Mouse (Mus musculus) forebrain, embryonic 13.5 days (tissue): ENCODE measurements at regions not wholly inside any gene's neighbourhood (a gene's known extent, or its start where the extent isn't known, plus 50 kb on each side); places are given as distances from the start of the nearest gene placed in this dataset.

ENCODE experiments used
- ATAC-seq: fragments of 200-750 bp; cut with Nextera tagmentation; 2 replicates; pipeline ENCODE4 v1.8.0; 2017
- H3K27ac ChIP-seq: fragments of 300-500 bp; sonication (generic); 2 replicates; pipeline ENCODE4 v1.5.1; 2015; ENCODE audit warnings: inconsistent platforms, mild to moderate bottlenecking, moderate library complexity
- H3K27me3 ChIP-seq: fragments of 300-500 bp; sonication (generic); 2 replicates; pipeline ENCODE4 v1.6.1; 2015; ENCODE audit warnings: mild to moderate bottlenecking, inconsistent platforms
- H3K36me3 ChIP-seq: fragments of 300-500 bp; sonication (generic); 2 replicates; pipeline ENCODE4 v1.6.1; 2015; ENCODE audit warnings: mild to moderate bottlenecking, inconsistent platforms; ENCODE audit not compliant: poor library complexity, severe bottlenecking
- H3K4me1 ChIP-seq: fragments of 300-500 bp; sonication (generic); 2 replicates; pipeline ENCODE4 v1.6.1; 2015; ENCODE audit warnings: inconsistent platforms
- H3K4me2 ChIP-seq: fragments of 300-500 bp; sonication (generic); 2 replicates; pipeline ENCODE4 v1.6.1; 2015; ENCODE audit warnings: inconsistent platforms, mild to moderate bottlenecking, moderate library complexity
- H3K4me3 ChIP-seq: fragments of 300-500 bp; sonication (generic); 2 replicates; pipeline ENCODE4 v1.5.1; 2015; ENCODE audit warnings: mild to moderate bottlenecking, inconsistent platforms
- H3K9ac ChIP-seq: fragments of 300-500 bp; sonication (generic); 2 replicates; pipeline ENCODE4 v1.6.1; 2015; ENCODE audit warnings: mild to moderate bottlenecking, inconsistent platforms
- H3K9me3 ChIP-seq: fragments of 300-500 bp; sonication (generic); replicated peaks from 2 replicates; pipeline ENCODE4 v1.6.1; 2016; ENCODE audit warnings: inconsistent platforms
- whole genome bisulfite sequencing: fragments of 180-500 bp; shearing (Covaris S2); methylation state at CpG from one replicate; pipeline ENCODE4 v1.1.7; 2015; 5-methylcytosine and 5-hydroxymethylcytosine counted together

DNA sequence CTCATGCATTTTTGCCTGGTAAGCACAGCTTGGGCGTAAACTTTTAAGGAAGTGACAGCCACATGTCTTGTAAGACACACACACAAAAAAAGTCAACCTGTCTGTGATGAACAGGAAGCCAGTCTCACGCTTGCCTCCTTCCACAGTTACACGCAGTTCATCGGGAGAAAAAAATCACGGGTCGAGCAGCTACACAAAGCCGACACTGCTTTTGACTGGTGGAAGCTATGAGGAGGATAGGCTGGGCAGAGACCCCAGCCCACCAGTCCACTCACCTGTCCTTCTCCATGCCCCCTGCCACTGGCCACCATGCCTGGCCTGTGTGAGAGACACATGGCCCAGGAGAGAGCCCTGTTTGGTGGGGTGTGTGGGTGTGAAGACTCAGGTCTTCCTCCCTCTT lies 119.2 kb downstream of the Ets2 start:
- no peak overlapping the region for H3K4me3 ChIP-seq
- peaks cover 7% of the 10 kb centered on the region for H3K4me1 ChIP-seq
- no peak overlapping the region for H3K9ac ChIP-seq
- H3K9me3 ChIP-seq = peaks cover 9% of the 10 kb centered on the region; the same call in 1 of the 2 replicates
- 95% methylated on average over 7 of the region's 7 CpGs for WGBS
- H3K36me3 ChIP-seq = no peaks in the 10 kb centered on the region
- no peak overlapping the region for H3K27ac ChIP-seq
- ATAC-seq = no peak
- H3K4me2 ChIP-seq = no peak overlapping the region
- H3K27me3 ChIP-seq = no peaks in the 10 kb centered on the region

DNA sequence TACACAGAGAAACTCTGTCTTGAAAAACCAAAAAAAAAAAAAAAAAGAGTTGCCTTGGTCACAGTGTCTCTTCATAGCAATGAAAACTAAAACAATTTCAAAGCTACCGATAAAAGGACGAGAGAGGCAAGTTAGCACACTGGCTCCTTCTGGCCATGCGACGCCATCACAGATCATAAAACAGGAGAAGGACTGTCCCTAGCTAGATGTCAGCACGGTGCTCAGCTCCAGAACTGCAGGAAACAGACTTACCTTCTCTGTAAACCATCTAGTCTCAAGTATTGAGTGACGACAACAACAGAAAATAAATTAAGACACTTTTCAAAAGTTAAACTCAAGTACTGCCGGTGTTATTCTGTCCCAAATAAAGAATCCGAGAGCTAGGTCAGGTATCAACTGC lies 118.7 kb downstream of the Ets2 start:
- H3K27me3 ChIP-seq = no peaks in the 10 kb centered on the region
- no peak overlapping the region for H3K4me3 ChIP-seq
- no peak overlapping the region for H3K9ac ChIP-seq
- H3K4me1 ChIP-seq = peaks cover 7% of the 10 kb centered on the region
- no peaks in the 10 kb centered on the region for H3K36me3 ChIP-seq
- peaks cover 9% of the 10 kb centered on the region; the same call in 1 of the 2 replicates for H3K9me3 ChIP-seq
- ATAC-seq = no peak
- WGBS = 93% methylated on average over 8 of the region's 8 CpGs
- no peak overlapping the region for H3K4me2 ChIP-seq
- H3K27ac ChIP-seq = no peak overlapping the region

DNA sequence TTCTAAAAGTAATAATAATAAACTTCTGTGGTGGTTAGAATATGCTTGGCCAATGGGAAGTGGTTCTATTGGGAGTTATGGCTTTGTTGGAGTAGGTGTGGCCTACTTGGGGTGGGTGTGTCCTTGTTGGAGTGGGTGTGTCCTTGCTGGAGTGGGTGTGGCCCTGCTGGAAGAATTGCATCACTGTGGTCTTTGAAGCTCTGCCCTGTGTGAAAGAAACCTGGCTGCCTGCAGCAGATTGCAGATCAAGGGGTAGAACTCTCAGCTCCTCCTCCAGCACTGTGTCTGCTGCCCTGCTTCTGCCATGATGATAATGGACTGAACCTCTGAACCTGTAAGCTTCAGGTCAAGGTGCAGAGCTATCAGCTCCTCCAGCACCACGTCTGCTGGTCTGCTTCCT lies 118.1 kb downstream of the Ets2 start:
- no peaks in the 10 kb centered on the region for H3K27me3 ChIP-seq
- peaks cover 9% of the 10 kb centered on the region; the same call in 1 of the 2 replicates for H3K9me3 ChIP-seq
- no peak for ATAC-seq
- no peak overlapping the region for H3K27ac ChIP-seq
- 88% methylated on average over 1 of the region's 1 CpGs for WGBS
- H3K4me1 ChIP-seq = peaks cover 3% of the 10 kb centered on the region
- no peak overlapping the region for H3K4me2 ChIP-seq
- H3K9ac ChIP-seq = no peak overlapping the region
- no peak overlapping the region for H3K4me3 ChIP-seq
- H3K36me3 ChIP-seq = no peaks in the 10 kb centered on the region

DNA sequence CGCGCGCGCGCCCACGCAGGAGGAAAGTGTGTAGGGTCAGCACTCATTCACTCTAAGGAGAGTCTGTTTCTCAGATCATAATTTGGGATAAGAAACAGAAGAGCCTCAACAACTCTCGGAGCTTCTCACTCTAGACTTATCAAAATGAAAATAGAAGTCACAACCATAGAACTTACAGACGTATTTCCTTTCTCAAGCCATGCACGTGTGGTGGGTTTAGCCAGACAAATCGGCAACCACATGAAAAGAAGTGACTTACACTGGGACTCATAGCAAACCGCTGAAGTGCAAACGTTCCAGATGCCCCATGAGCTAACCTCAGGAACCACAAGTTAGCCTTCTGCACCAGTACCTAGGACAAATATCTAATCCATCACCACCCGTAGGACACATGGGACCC lies 114.1 kb downstream of the Ets2 start:
- 97% methylated on average over 13 of the region's 13 CpGs for WGBS
- no peaks in the 10 kb centered on the region for H3K36me3 ChIP-seq
- 0 out of 2 replicates have a peak, but pooled peaks cover 4% of the 10 kb centered on the region for H3K4me1 ChIP-seq
- H3K4me2 ChIP-seq = no peak overlapping the region
- no peak for ATAC-seq
- H3K9me3 ChIP-seq = peaks cover 9% of the 10 kb centered on the region; the same call in 1 of the 2 replicates
- H3K27ac ChIP-seq = no peak overlapping the region
- H3K27me3 ChIP-seq = no peaks in the 10 kb centered on the region
- no peak overlapping the region for H3K4me3 ChIP-seq
- H3K9ac ChIP-seq = no peak overlapping the region

DNA sequence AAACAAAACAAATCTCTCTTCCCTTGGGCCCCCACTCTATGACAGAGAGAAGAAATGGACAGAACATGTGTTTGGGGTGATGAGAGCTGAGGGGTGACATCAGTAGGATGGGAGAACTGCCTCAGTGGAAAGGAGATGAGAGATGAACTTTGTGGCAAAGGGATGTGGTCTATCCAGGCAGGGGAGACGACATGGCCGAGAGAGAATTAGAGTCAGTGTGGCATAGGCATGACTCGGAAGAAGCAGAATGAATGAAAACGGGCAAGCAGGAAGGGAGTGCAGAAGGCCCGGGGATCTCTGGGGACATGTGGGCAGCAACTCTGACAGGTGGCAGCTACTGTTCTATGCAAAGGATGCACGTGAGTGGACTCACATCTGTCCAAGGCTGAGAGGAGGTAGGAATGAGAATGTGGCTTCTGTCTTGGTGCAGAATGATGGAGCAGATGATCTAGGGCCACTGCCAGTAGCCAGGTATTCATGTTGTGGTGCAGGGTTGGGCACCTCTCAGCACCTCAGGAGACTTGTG lies 113.4 kb downstream of the Ets2 start:
- H3K9ac ChIP-seq = no peak overlapping the region
- H3K9me3 ChIP-seq = peaks cover 9% of the 10 kb centered on the region; the same call in 1 of the 2 replicates
- no peak for ATAC-seq
- H3K36me3 ChIP-seq = no peaks in the 10 kb centered on the region
- H3K4me1 ChIP-seq = 0 out of 2 replicates have a peak, but pooled peaks cover 4% of the 10 kb centered on the region
- H3K27me3 ChIP-seq = no peaks in the 10 kb centered on the region
- WGBS = 92% methylated on average over 6 of the region's 6 CpGs
- H3K27ac ChIP-seq = no peak overlapping the region
- no peak overlapping the region for H3K4me3 ChIP-seq
- no peak overlapping the region for H3K4me2 ChIP-seq

DNA sequence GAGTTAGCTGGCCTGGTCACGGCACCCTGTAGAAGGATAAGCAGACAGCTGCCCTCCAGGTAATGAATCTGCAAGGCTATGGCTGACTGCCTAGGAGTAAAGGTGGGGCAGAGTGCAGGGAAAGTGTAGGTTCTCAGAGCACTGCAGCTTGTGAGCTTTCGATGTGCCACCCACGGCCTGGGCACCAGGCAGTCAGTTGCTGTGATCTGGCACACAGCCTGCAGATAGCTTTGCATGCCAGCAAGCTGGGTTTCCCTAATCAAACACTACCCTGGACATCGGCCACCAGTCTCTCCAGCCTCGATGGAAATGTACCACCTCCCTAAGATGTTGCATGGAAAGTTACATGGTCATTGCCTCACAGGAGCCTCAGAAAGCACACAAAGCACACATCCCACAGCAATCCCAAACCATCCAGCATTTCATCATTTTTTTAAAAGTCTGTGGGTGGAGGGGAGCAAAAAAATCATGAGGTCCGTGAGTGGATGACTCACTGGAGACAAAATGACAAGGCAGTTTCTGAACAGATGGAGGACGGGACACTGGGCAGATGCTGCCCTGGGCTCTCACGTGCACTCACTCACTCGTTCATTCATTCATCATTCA lies 112.7 kb downstream of the Ets2 start:
- Histone ChIP-seq H3K4me1 (0 out of 2 replicates have a peak, but pooled peaks cover 4% of the 10 kb centered on the region), H3K9ac (no peak overlapping the region), H3K36me3 (no peaks in the 10 kb centered on the region), H3K9me3 (peaks cover 9% of the 10 kb centered on the region; the same call in 1 of the 2 replicates), H3K4me3 (no peak overlapping the region), H3K27me3 (no peaks in the 10 kb centered on the region), H3K27ac (no peak overlapping the region), H3K4me2 (no peak overlapping the region)
- 82% methylated on average over 9 of the region's 9 CpGs for WGBS
- no peak for ATAC-seq

DNA sequence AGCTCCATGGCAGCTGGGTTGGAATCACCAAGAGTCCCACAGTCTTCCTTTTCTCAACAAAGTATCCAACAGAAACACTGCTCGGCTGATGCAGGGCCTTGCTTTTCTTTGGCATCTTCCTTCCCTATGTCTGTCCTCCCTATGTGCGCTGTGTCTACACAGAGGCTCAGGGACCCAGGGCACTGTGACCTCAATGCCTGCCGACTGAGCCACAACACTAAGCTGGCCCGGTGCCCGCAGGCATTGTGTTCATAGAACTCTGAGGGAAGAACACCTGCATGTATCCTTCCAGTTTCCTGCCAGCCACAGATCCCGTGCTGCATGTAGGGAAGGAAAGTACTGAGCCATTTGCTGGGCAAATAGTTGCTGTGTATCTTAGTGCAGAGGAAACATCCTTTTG lies 109.2 kb downstream of the Ets2 start:
- Histone ChIP-seq H3K4me1 (0 out of 2 replicates have a peak, but pooled peaks cover 4% of the 10 kb centered on the region), H3K9me3 (no peaks in the 10 kb centered on the region), H3K4me2 (no peak overlapping the region), H3K9ac (no peak overlapping the region; the same call in 1 of the 2 replicates), H3K27ac (no peak overlapping the region), H3K4me3 (no peak overlapping the region), H3K36me3 (no peaks in the 10 kb centered on the region), H3K27me3 (no peaks in the 10 kb centered on the region)
- ATAC-seq = no peak
- WGBS = 68% methylated on average over 6 of the region's 6 CpGs

DNA sequence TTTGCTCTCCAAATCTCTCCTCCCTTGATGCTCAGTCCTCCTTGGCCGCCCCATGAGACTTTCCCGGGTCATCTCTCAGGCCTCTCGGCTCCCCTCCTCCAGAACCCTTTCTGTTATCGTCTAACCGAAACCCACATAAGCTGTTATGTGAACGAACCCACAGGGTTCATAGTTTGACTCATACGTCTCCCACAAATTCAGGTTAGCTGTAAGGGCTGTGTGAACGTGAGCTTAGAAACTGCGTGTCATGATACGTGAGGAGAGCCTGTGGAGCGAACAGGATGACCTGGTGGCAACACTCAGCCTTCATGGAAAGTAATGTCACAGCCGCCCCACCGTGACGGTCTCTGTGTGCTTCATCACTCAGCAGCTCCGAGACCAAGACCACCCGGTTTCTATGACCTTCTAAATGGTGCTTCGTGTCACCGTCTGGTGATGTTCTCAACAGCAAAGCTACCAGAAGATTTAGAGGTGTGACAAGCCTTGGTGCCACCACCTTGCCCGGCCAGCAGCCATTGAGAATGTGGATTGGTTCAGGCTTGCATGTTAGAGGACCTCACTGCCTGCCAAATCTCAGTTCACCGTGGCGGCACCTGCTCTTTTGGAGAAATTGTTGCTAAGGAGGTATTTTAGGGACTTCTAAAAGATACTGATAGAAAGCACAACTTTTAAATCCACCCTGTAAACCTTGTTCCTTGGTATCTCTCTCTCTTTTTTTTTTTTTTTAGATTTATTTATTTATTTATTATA lies 107.4 kb downstream of the Ets2 start:
- 92% methylated on average over 21 of the region's 21 CpGs for whole genome bisulfite sequencing
- Histone ChIP-seq H3K4me2 (no peak overlapping the region), H3K4me1 (0 out of 2 replicates have a peak, but pooled peaks cover 4% of the 10 kb centered on the region), H3K4me3 (no peak overlapping the region), H3K9me3 (no peaks in the 10 kb centered on the region), H3K9ac (no peak overlapping the region), H3K27me3 (no peaks in the 10 kb centered on the region), H3K36me3 (no peaks in the 10 kb centered on the region), H3K27ac (no peak overlapping the region)
- no peak for ATAC-seq

DNA sequence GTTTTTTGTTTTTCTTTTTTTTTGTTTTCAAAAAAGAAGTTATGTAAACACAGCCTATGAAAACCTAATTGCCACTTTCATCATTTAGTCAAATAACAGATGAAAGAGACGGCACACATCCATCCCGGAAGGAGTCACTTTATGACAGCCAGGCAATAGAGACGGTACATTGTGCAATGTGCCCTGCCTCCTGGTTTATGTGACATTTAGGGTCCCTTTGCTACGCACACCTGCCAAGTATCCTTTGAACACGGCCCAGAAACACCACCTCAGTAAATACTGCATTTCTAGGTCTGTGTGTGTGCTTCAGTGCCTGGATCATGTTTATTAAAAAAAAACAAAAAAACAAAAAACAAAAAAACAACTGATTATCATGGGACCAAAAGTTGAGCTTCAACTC lies 104.6 kb downstream of the Ets2 start:
- no peaks in the 10 kb centered on the region for H3K36me3 ChIP-seq
- no peak overlapping the region for H3K4me2 ChIP-seq
- no peak for ATAC-seq
- no peak overlapping the region for H3K4me3 ChIP-seq
- no peak overlapping the region for H3K27ac ChIP-seq
- no peaks in the 10 kb centered on the region for H3K9me3 ChIP-seq
- H3K27me3 ChIP-seq = no peaks in the 10 kb centered on the region
- 0 out of 2 replicates have a peak, but pooled peaks cover 4% of the 10 kb centered on the region for H3K4me1 ChIP-seq
- WGBS = 82% methylated on average over 5 of the region's 5 CpGs
- H3K9ac ChIP-seq = no peak overlapping the region

DNA sequence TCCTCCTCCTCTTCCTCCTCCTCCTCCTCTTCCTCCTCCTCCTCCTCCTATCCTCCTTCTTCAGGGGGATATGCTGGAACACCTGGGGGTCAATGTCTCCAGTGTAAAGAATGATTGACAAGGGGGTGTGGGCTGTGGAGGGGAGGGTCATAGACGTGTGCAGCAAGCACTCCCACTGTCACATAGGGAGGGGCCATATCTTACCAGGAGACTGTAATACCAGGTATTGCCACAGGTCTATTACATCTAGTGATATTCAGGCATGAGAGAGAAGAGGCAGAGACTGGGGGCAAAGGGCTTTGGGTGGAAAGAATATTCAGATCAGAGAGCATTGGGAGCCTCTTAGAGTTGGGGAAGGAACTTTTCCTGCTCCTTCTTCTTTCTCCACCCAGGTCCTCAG lies 102.3 kb downstream of the Ets2 start:
- Histone ChIP-seq H3K9ac (no peak overlapping the region), H3K27ac (no peak overlapping the region), H3K27me3 (no peaks in the 10 kb centered on the region), H3K4me3 (no peak overlapping the region), H3K4me1 (no peaks in the 10 kb centered on the region), H3K9me3 (no peaks in the 10 kb centered on the region; the same call in 1 of the 2 replicates), H3K36me3 (no peaks in the 10 kb centered on the region), H3K4me2 (no peak overlapping the region)
- 31% methylated on average over 1 of the region's 1 CpGs for WGBS
- no peak for ATAC-seq

DNA sequence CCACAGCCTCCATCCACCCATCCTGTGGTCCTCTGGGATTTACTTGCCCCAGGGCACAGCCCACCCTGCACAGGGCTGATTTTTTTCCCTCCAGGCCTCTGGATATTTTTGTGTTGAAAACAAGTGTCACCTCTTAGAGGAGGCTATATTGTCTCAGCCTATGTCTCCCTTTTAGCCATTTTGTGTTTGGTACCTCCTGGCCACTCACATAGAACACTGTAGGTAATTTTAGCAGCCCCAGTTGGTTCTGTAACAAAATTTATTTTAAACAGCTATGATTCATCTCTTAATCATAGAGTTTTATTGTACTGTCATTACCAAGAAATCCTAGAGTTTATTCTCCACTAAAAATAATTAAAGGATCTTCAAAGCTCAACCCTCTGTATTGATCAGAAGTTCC lies 100.8 kb downstream of the Ets2 start:
- Histone ChIP-seq H3K9ac (no peak overlapping the region), H3K36me3 (no peaks in the 10 kb centered on the region), H3K27me3 (no peaks in the 10 kb centered on the region), H3K27ac (no peak overlapping the region), H3K4me1 (no peaks in the 10 kb centered on the region), H3K4me3 (no peak overlapping the region), H3K4me2 (no peak overlapping the region), H3K9me3 (no peaks in the 10 kb centered on the region; the same call in 1 of the 2 replicates)
- ATAC-seq = no peak

DNA sequence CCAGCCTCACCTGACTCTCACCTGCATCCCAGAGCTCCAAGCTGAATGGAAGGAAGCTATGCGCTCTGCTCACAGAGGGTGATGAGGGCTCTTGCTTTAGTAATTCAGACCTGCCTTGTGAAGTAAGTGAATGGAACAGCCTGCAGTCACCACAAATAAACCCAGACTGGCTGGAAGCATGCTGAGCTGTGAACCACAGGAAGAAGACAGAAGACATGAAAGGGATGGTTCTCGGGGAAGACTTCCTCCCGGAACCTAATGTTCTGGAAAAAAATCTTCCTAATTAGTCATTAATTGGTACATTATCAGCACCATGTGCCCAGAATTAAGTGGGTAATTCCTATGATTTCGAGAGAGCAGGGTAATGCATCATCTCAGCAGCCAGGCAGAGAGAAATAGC lies 100.3 kb downstream of the Ets2 start:
- 45% methylated on average over 4 of the region's 4 CpGs for WGBS
- Histone ChIP-seq H3K27ac (no peak overlapping the region), H3K9me3 (no peaks in the 10 kb centered on the region; the same call in 1 of the 2 replicates), H3K9ac (no peak overlapping the region), H3K4me2 (no peak overlapping the region), H3K4me3 (no peak overlapping the region), H3K27me3 (no peaks in the 10 kb centered on the region), H3K4me1 (no peaks in the 10 kb centered on the region), H3K36me3 (no peaks in the 10 kb centered on the region)
- ATAC-seq = no peak
